Mouse (Mus musculus): ENCODE results near the gene Cacna1i. TPM values are rescaled to one million over a fixed set of nuclear protein-coding genes. Genes with fewer than 3 reads are reported as not detected.
A peak's percentile ranks its signal among the peaks of the same experiment; 100 is the strongest.

The Cacna1i gene
- polyA plus RNA-seq, 1 experiment from 2014 or later, result 0.84 TPM

- H3K4me3 ChIP-seq (ENCODE audit: low read length), result peak overlapping the region; percentile 59
- H3K27me3 ChIP-seq (replicated peaks; ENCODE audit: control insufficient read depth, insufficient read depth, low read length), result peaks cover 15% of the 10 kb centered on the region
- no peak overlapping the region for H3K27ac ChIP-seq (ENCODE audit: low read depth, low read length)
- ATAC-seq, result no peak
- WGBS, result 2% methylated on average over 23 of the region's 23 CpGs
- H3K36me3 ChIP-seq (ENCODE audit: control insufficient read depth, insufficient read depth, low read length), result no peaks in the 10 kb centered on the region
- H3K9ac ChIP-seq (ENCODE audit: low read depth, low read length), result peak overlapping the region; percentile 78
- no peaks in the 10 kb centered on the region for H3K9me3 ChIP-seq (ENCODE audit: control insufficient read depth, low read length)
- H3K4me1 ChIP-seq (ENCODE audit: control insufficient read depth, insufficient read depth, low read depth, low read length), result peaks cover 8% of the 10 kb centered on the region; the same call in 1 of the 2 replicates
- peak overlapping the region; percentile 87 for H3K4me2 ChIP-seq (ENCODE audit: low read length)
These were observed 998 bp downstream of the Cacna1i start for GRCm38 (mm10) chr15:80288036-80288435.

- Histone ChIP-seq H3K27ac (ENCODE audit: low read depth, low read length) (no peak overlapping the region), H3K27me3 (replicated peaks; ENCODE audit: control insufficient read depth, insufficient read depth, low read length) (peaks cover 15% of the 10 kb centered on the region)
- WGBS, result 4% methylated on average over 10 of the region's 10 CpGs
These were observed 2.4 kb downstream of the Cacna1i start for GRCm38 (mm10) chr15:80289436-80289835.

GRCm38 (mm10) chr15:80297146-80297545 lies 10.1 kb downstream of the Cacna1i start:
- Histone ChIP-seq H3K9ac (ENCODE audit: low read depth, low read length) (no peak overlapping the region), H3K4me1 (ENCODE audit: control insufficient read depth, insufficient read depth, low read depth, low read length) (no peaks in the 10 kb centered on the region), H3K27ac (ENCODE audit: low read depth, low read length) (no peak overlapping the region), H3K4me3 (ENCODE audit: low read length) (no peak overlapping the region), H3K4me2 (ENCODE audit: low read length) (no peak overlapping the region), H3K27me3 (replicated peaks; ENCODE audit: control insufficient read depth, insufficient read depth, low read length) (no peaks in the 10 kb centered on the region; the same call in 1 of the 2 replicates), H3K36me3 (ENCODE audit: control insufficient read depth, insufficient read depth, low read length) (no peaks in the 10 kb centered on the region; the same call in 1 of the 2 replicates), H3K9me3 (ENCODE audit: control insufficient read depth, low read length) (no peaks in the 10 kb centered on the region)
- WGBS, result 97% methylated on average over 1 of the region's 1 CpGs
- no peak for ATAC-seq

More at GRCm38 (mm10) chr15:80289436-80289835, 2.4 kb downstream of the Cacna1i start:
- Histone ChIP-seq H3K9ac (ENCODE audit: low read depth, low read length) (no peak overlapping the region), H3K4me3 (ENCODE audit: low read length) (no peak overlapping the region), H3K4me1 (ENCODE audit: control insufficient read depth, insufficient read depth, low read depth, low read length) (peaks cover 8% of the 10 kb centered on the region; the same call in 1 of the 2 replicates), H3K9me3 (ENCODE audit: control insufficient read depth, low read length) (no peaks in the 10 kb centered on the region), H3K36me3 (ENCODE audit: control insufficient read depth, insufficient read depth, low read length) (no peaks in the 10 kb centered on the region), H3K4me2 (ENCODE audit: low read length) (peak overlapping the region; percentile 87; the same call in 1 of the 2 replicates)
- no peak for ATAC-seq

- H3K4me3 ChIP-seq (ENCODE audit: low read length), result no peak overlapping the region
- ATAC-seq, result peak; percentile 34; the same call in 1 of the 2 replicates
- H3K36me3 ChIP-seq (ENCODE audit: control insufficient read depth, insufficient read depth, low read length), result no peaks in the 10 kb centered on the region; the same call in 1 of the 2 replicates
- no peak overlapping the region for H3K4me2 ChIP-seq (ENCODE audit: low read length)
- no peak overlapping the region for H3K27ac ChIP-seq (ENCODE audit: low read depth, low read length)
- WGBS, result 57% methylated on average over 14 of the region's 14 CpGs
- H3K9ac ChIP-seq (ENCODE audit: low read depth, low read length), result no peak overlapping the region; the same call in 1 of the 2 replicates
- no peaks in the 10 kb centered on the region for H3K4me1 ChIP-seq (ENCODE audit: control insufficient read depth, insufficient read depth, low read depth, low read length)
- no peaks in the 10 kb centered on the region for H3K9me3 ChIP-seq (ENCODE audit: control insufficient read depth, low read length)
- H3K27me3 ChIP-seq (replicated peaks; ENCODE audit: control insufficient read depth, insufficient read depth, low read length), result no peaks in the 10 kb centered on the region; the same call in 1 of the 2 replicates
These were observed 16.7 kb downstream of the Cacna1i start for GRCm38 (mm10) chr15:80303779-80304178.

- Histone ChIP-seq H3K4me2 (ENCODE audit: low read length) (no peak overlapping the region), H3K27me3 (replicated peaks; ENCODE audit: control insufficient read depth, insufficient read depth, low read length) (no peaks in the 10 kb centered on the region; the same call in 1 of the 2 replicates), H3K36me3 (ENCODE audit: control insufficient read depth, insufficient read depth, low read length) (no peaks in the 10 kb centered on the region), H3K9ac (ENCODE audit: low read depth, low read length) (no peak overlapping the region; the same call in 1 of the 2 replicates), H3K4me3 (ENCODE audit: low read length) (no peak overlapping the region), H3K9me3 (ENCODE audit: control insufficient read depth, low read length) (no peaks in the 10 kb centered on the region), H3K4me1 (ENCODE audit: control insufficient read depth, insufficient read depth, low read depth, low read length) (no peaks in the 10 kb centered on the region), H3K27ac (ENCODE audit: low read depth, low read length) (no peak overlapping the region)
- 71% methylated on average over 12 of the region's 12 CpGs for WGBS
- ATAC-seq, result peak; percentile 24; the same call in 1 of the 2 replicates
These were observed 17.1 kb downstream of the Cacna1i start for GRCm38 (mm10) chr15:80304188-80304587.

- no peak overlapping the region for H3K9ac ChIP-seq (ENCODE audit: low read depth, low read length)
- no peak overlapping the region for H3K4me2 ChIP-seq (ENCODE audit: low read length)
- H3K36me3 ChIP-seq (ENCODE audit: control insufficient read depth, insufficient read depth, low read length), result no peaks in the 10 kb centered on the region
- H3K4me3 ChIP-seq (ENCODE audit: low read length), result no peak overlapping the region
- no peaks in the 10 kb centered on the region for H3K9me3 ChIP-seq (ENCODE audit: control insufficient read depth, low read length)
- no peak for ATAC-seq
- no peak overlapping the region for H3K27ac ChIP-seq (ENCODE audit: low read depth, low read length)
- no peaks in the 10 kb centered on the region; the same call in 1 of the 2 replicates for H3K27me3 ChIP-seq (replicated peaks; ENCODE audit: control insufficient read depth, insufficient read depth, low read length)
- WGBS, result 57% methylated on average over 8 of the region's 8 CpGs
- H3K4me1 ChIP-seq (ENCODE audit: control insufficient read depth, insufficient read depth, low read depth, low read length), result no peaks in the 10 kb centered on the region
These were observed 19.1 kb downstream of the Cacna1i start for GRCm38 (mm10) chr15:80306146-80306545.

- no peak overlapping the region for H3K4me3 ChIP-seq (ENCODE audit: low read length)
- no peak overlapping the region for H3K4me2 ChIP-seq (ENCODE audit: low read length)
- ATAC-seq, result peak; percentile 74
- H3K27me3 ChIP-seq (replicated peaks; ENCODE audit: control insufficient read depth, insufficient read depth, low read length), result no peaks in the 10 kb centered on the region
- no peak overlapping the region; the same call in 1 of the 2 replicates for H3K9ac ChIP-seq (ENCODE audit: low read depth, low read length)
- peaks cover 18% of the 10 kb centered on the region for H3K4me1 ChIP-seq (ENCODE audit: control insufficient read depth, insufficient read depth, low read depth, low read length)
- no peaks in the 10 kb centered on the region for H3K36me3 ChIP-seq (ENCODE audit: control insufficient read depth, insufficient read depth, low read length)
- 15% methylated on average over 7 of the region's 7 CpGs for WGBS
- no peaks in the 10 kb centered on the region for H3K9me3 ChIP-seq (ENCODE audit: control insufficient read depth, low read length)
- H3K27ac ChIP-seq (ENCODE audit: low read depth, low read length), result no peak overlapping the region
These were observed 27.7 kb downstream of the Cacna1i start for GRCm38 (mm10) chr15:80314731-80315130.

- H3K9ac ChIP-seq (ENCODE audit: low read depth, low read length), result no peak overlapping the region
- 66% methylated on average over 6 of the region's 6 CpGs for WGBS
- no peak overlapping the region for H3K4me2 ChIP-seq (ENCODE audit: low read length)
- H3K4me1 ChIP-seq (ENCODE audit: control insufficient read depth, insufficient read depth, low read depth, low read length), result peaks cover 18% of the 10 kb centered on the region
- no peaks in the 10 kb centered on the region for H3K36me3 ChIP-seq (ENCODE audit: control insufficient read depth, insufficient read depth, low read length)
- H3K27me3 ChIP-seq (replicated peaks; ENCODE audit: control insufficient read depth, insufficient read depth, low read length), result no peaks in the 10 kb centered on the region
- H3K4me3 ChIP-seq (ENCODE audit: low read length), result no peak overlapping the region
- no peaks in the 10 kb centered on the region for H3K9me3 ChIP-seq (ENCODE audit: control insufficient read depth, low read length)
- ATAC-seq, result peak; percentile 41; the same call in 1 of the 2 replicates
- no peak overlapping the region for H3K27ac ChIP-seq (ENCODE audit: low read depth, low read length)
These were observed 30.1 kb downstream of the Cacna1i start for GRCm38 (mm10) chr15:80316966-80317634.

GRCm38 (mm10) chr15:80317841-80318530 lies 30.9 kb downstream of the Cacna1i start:
- 58% methylated on average over 8 of the region's 8 CpGs for WGBS
- H3K4me3 ChIP-seq (ENCODE audit: low read length), result no peak overlapping the region
- no peak for ATAC-seq
- H3K4me1 ChIP-seq (ENCODE audit: control insufficient read depth, insufficient read depth, low read depth, low read length), result peaks cover 18% of the 10 kb centered on the region
- no peaks in the 10 kb centered on the region for H3K9me3 ChIP-seq (ENCODE audit: control insufficient read depth, low read length)
- H3K9ac ChIP-seq (ENCODE audit: low read depth, low read length), result no peak overlapping the region
- H3K36me3 ChIP-seq (ENCODE audit: control insufficient read depth, insufficient read depth, low read length), result no peaks in the 10 kb centered on the region
- H3K27ac ChIP-seq (ENCODE audit: low read depth, low read length), result no peak overlapping the region
- no peak overlapping the region for H3K4me2 ChIP-seq (ENCODE audit: low read length)
- no peaks in the 10 kb centered on the region for H3K27me3 ChIP-seq (replicated peaks; ENCODE audit: control insufficient read depth, insufficient read depth, low read length)
